Mouse (Mus musculus) myocyte (in vitro differentiated cells): ENCODE measurements around the gene Btbd11. TPM values are rescaled to one million over a fixed set of nuclear protein-coding genes. Genes with fewer than 3 reads are reported as not detected.
"Not testable (repeated sequence)": the region's sequence is repeated elsewhere in the genome, so short reads cannot be mapped to it uniquely, and the experiment has no call there.

Source experiments
- H3K27me3 ChIP-seq: one replicate; pipeline ENCODE4 v1.6.1; 2011; ENCODE audit not compliant: control insufficient read depth, insufficient read depth, insufficient read length
- H3K36me3 ChIP-seq: one replicate; pipeline ENCODE4 v1.6.1; 2011; ENCODE audit not compliant: control insufficient read depth, insufficient read depth
- H3K4me2 ChIP-seq: one replicate; pipeline ENCODE4 v1.6.1; 2011; ENCODE audit warnings: low read depth, control low read depth
- H3K4me3 ChIP-seq: one replicate; pipeline ENCODE4 v1.5.1; 2011; ENCODE audit warnings: mild to moderate bottlenecking, control low read depth, moderate library complexity
- H3K79me2 ChIP-seq: one replicate; pipeline ENCODE4 v1.6.1; 2011; ENCODE audit not compliant: control insufficient read depth, insufficient read depth
- H3ac ChIP-seq: one replicate; pipeline ENCODE4 v1.6.1; 2011; ENCODE audit not compliant: control insufficient read depth, insufficient read length
- CEBPB ChIP-seq: IDR thresholded peaks from 2 replicates; pipeline ENCODE4 v1.6.1; 2011; ENCODE audit warnings: mild to moderate bottlenecking, moderate library complexity; ENCODE audit not compliant: poor library complexity, insufficient read depth, severe bottlenecking
- E2F4 ChIP-seq: IDR thresholded peaks from one replicate; pipeline ENCODE4 v1.6.1; 2011; ENCODE audit warnings: mild to moderate bottlenecking, control low read depth, moderate library complexity; ENCODE audit not compliant: insufficient read depth
- MYOD1 ChIP-seq, 3 experiments: IDR thresholded peaks; one replicate each; pipeline ENCODE4 v1.6.1; 2011; ENCODE audit warnings: control low read depth in 2 of 3, low read depth in 2 of 3, mild to moderate bottlenecking in 2 of 3, moderate library complexity in 1 of 3; ENCODE audit not compliant: insufficient read length in 2 of 3, control insufficient read depth in 1 of 3
- MYOG ChIP-seq, 3 experiments: IDR thresholded peaks; one replicate each; pipeline ENCODE4 v1.6.1; 2011; ENCODE audit warnings: control low read depth in 2 of 3, low read depth in 2 of 3, mild to moderate bottlenecking in 2 of 3; ENCODE audit not compliant: insufficient read length in 2 of 3, control insufficient read depth in 1 of 3, insufficient read depth in 1 of 3
- POLR2A ChIP-seq: IDR thresholded peaks from one replicate; pipeline ENCODE4 v1.6.1; 2011; ENCODE audit warnings: low read depth, mild to moderate bottlenecking, control low read depth, moderate library complexity; ENCODE audit not compliant: insufficient read length
- POLR2AphosphoS2 ChIP-seq: IDR thresholded peaks from one replicate; pipeline ENCODE4 v1.6.1; 2011; ENCODE audit warnings: low read depth, control low read depth; ENCODE audit not compliant: insufficient read length
- SRF ChIP-seq: IDR thresholded peaks from one replicate; pipeline ENCODE4 v1.6.1; 2011; ENCODE audit warnings: low read depth; ENCODE audit not compliant: control insufficient read depth, insufficient read length
- TCF12 ChIP-seq: IDR thresholded peaks from one replicate; pipeline ENCODE4 v1.6.1; 2011; ENCODE audit warnings: mild to moderate bottlenecking, control low read depth; ENCODE audit not compliant: poor library complexity, insufficient read depth, severe bottlenecking
- TCF3 ChIP-seq: IDR thresholded peaks from one replicate; pipeline ENCODE4 v1.6.1; 2011; ENCODE audit warnings: low read depth, control low read depth; ENCODE audit not compliant: insufficient read length
- USF1 ChIP-seq: IDR thresholded peaks from one replicate; pipeline ENCODE4 v1.6.1; 2011; ENCODE audit warnings: low read depth, mild to moderate bottlenecking, control low read depth, moderate library complexity
- polyA plus RNA-seq: library from polyadenylated mRNA; unstranded; fragments of >200 nt; fragmentation: generic; extraction: Trizol; gene quantifications from one replicate; pipeline ENCODE4 v1.2.1, GENCODE M21; 2012; ENCODE audit warnings: missing spikeins

Gene Btbd11
- polyA plus RNA-seq, 1 experiment, result 6.8 TPM

DNA sequence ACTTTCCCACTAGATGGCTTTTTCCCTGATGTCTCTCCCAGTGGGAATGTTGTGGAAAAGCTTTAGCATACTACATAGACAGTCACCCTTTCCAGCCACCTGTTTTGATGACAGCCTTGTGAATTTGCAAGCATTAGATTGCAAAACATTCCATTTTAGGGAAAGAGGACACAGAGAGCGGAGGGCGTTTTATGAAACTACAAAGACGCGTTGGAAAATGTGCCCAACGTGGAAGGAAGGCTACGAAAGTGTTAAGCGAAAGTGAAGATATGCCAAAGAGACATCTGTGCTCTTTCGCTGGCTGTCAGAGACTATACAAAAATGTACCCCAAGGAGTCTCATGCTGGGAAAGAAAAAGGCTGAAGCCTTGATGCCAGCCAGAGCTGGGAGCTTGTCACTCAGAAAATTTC is 286.9 kb downstream of the Btbd11 start:
- H3K4me3 ChIP-seq, result no peak overlapping the region
- TF ChIP-seq MYOG (IDR thresholded peaks at IDR 0.05; ENCODE audit: control insufficient read depth in 1 of 3, insufficient read depth in 1 of 3, insufficient read length in 2 of 3, low read depth in 2 of 3) (no peak), SRF (no peak), E2F4 (no peak), CEBPB (no peak)
- no peaks in the 10 kb centered on the region for H3K36me3 ChIP-seq
- no peak overlapping the region for H3K4me2 ChIP-seq
- no peak overlapping the region for H3ac ChIP-seq
- no peaks in the 10 kb centered on the region for H3K79me2 ChIP-seq
- H3K27me3 ChIP-seq, result no peaks in the 10 kb centered on the region

DNA sequence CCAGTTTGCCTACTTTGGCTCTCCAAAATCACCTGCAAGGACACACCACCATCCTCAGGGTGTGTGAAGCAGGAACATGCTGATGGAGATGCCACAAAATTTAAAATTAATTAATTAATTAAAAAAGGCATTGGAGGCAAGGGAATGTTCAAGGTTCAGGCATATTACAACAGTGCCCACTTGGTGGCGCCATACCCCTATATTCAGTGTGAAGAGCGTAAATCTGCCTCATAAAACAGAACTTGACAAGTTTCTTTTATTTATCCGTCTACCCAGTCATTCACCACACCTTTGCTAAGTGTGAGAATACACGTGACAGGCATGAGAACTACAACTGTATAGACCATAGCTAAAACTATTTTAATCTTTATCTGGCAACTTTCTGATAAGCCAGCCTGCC is 292.0 kb downstream of the Btbd11 start:
- Histone ChIP-seq H3K27me3 (no peaks in the 10 kb centered on the region), H3K79me2 (no peaks in the 10 kb centered on the region), H3K4me2 (peak overlapping the region; percentile 19), H3ac (no peak overlapping the region), H3K4me3 (no peak overlapping the region), H3K36me3 (no peaks in the 10 kb centered on the region)
- TF ChIP-seq USF1, result no peak
- TF ChIP-seq TCF12, result no peak

DNA sequence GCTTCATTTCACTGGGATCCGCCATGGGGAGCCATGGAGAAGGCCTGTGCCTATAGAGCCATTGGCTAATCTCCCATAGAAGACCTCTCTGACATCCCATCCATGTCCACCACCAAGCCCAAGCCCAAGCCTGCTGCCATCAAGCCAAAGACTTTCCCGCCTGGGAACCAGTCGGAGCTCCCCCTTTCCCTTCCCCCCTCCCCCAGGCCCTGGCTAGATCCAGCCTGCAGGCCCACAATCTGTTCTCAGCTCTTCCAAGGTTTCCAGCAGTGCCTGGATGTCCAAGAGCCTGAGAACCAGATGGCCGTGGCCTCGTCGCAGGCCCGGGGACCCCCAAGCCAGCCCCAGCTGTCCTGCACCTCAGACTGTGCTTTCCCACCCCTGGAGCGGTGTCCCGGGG is 295.8 kb downstream of the Btbd11 start:
- H3K79me2 ChIP-seq, result no peaks in the 10 kb centered on the region
- H3K4me2 ChIP-seq, result no peak overlapping the region
- no peak overlapping the region for H3ac ChIP-seq
- no peaks in the 10 kb centered on the region for H3K36me3 ChIP-seq
- no peak overlapping the region for H3K4me3 ChIP-seq
- no peaks in the 10 kb centered on the region for H3K27me3 ChIP-seq
- TF ChIP-seq MYOD1 (IDR thresholded peaks at IDR 0.05; ENCODE audit: control insufficient read depth in 1 of 3, insufficient read length in 2 of 3, low read depth in 2 of 3), result no peak
- no peak for TF ChIP-seq TCF12
- no peak for TF ChIP-seq POLR2A
- no peak for TF ChIP-seq TCF3

DNA sequence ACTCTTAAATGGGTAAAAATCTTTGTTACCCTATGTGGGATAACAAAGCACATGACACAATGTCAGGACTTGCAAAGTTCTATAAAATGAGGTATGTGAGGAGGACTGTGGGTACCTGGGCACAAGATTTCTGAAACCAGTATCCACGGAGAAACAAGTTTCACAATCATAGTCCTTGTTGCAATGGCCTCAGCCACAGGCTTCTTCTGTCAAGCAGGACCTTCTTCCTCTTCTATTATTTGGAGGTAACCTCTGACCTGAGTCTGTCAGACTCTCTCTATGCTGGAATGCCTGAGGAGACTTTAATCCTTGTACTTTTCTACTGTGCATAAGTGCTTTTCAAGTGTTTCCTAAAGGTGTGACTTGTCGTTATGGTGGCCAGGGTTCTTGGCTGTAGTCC is 307.8 kb downstream of the Btbd11 start:
- not testable (repeated sequence) for H3K79me2 ChIP-seq, H3K4me2 ChIP-seq, H3K36me3 ChIP-seq, H3K27me3 ChIP-seq, H3K4me3 ChIP-seq, H3ac ChIP-seq

DNA sequence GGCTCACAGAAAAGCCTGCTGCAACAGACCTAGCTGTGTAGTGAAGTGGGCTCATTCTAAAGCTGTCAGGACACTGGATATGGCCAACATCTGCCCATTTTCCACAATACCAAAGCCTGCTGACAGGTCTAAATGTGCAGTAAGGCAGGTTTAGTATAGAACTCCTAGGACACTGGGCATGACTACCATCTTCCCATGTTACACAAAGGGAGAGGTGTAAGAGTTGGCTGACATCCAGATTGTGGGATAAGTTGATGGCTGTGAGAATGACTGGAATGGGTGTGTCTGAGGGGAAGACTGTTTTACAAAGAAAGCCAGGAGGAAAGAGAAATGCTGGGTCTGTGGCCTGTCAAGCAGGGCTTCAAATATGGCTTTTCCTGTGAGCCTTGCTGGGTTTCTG is 313.1 kb downstream of the Btbd11 start:
- Histone ChIP-seq H3K4me2 (no peak overlapping the region), H3ac (no peak overlapping the region), H3K27me3 (no peaks in the 10 kb centered on the region), H3K79me2 (no peaks in the 10 kb centered on the region), H3K36me3 (no peaks in the 10 kb centered on the region), H3K4me3 (no peak overlapping the region)
- TF ChIP-seq MYOG (IDR thresholded peaks at IDR 0.05; ENCODE audit: control insufficient read depth in 1 of 3, insufficient read depth in 1 of 3, insufficient read length in 2 of 3, low read depth in 2 of 3) (no peak), POLR2AphosphoS2 (no peak), CEBPB (no peak), SRF (no peak), POLR2A (no peak), MYOD1 (IDR thresholded peaks at IDR 0.05; ENCODE audit: control insufficient read depth in 1 of 3, insufficient read length in 2 of 3, low read depth in 2 of 3) (no peak)

DNA sequence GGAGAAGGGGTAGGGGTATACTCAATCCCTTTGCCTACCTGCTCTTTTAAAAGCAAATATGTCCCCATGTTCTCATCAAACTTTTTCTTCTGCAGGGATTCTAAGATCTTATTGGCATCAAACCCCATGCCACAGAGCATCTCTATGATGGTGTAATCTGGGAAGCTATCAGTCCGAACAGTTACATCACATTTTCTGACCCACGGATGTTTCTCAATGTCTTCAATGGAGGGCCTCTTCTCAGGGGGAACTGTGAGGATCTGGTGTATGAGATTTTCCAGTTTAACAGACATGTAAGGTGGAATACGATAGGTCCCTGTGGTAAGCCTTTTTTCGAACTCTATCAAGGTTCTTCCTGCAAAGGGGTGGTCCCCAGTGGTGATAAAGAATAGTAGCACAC is 323.2 kb downstream of the Btbd11 start:
- not testable (repeated sequence) for H3K27me3 ChIP-seq, H3K36me3 ChIP-seq, H3K79me2 ChIP-seq

More for the DNA sequence above, 323.2 kb downstream of the Btbd11 start:
- not testable (repeated sequence) for H3K4me3 ChIP-seq, H3ac ChIP-seq, H3K4me2 ChIP-seq

Other genes starting within 250 kb of the Btbd11 start
- 6.1 TPM for gene Cry1, start 201.8 kb upstream of the Btbd11 start, polyA plus RNA-seq